Comparison of ENCODE assay signal across 8 mouse cellular contexts in the genomic region with DNA sequence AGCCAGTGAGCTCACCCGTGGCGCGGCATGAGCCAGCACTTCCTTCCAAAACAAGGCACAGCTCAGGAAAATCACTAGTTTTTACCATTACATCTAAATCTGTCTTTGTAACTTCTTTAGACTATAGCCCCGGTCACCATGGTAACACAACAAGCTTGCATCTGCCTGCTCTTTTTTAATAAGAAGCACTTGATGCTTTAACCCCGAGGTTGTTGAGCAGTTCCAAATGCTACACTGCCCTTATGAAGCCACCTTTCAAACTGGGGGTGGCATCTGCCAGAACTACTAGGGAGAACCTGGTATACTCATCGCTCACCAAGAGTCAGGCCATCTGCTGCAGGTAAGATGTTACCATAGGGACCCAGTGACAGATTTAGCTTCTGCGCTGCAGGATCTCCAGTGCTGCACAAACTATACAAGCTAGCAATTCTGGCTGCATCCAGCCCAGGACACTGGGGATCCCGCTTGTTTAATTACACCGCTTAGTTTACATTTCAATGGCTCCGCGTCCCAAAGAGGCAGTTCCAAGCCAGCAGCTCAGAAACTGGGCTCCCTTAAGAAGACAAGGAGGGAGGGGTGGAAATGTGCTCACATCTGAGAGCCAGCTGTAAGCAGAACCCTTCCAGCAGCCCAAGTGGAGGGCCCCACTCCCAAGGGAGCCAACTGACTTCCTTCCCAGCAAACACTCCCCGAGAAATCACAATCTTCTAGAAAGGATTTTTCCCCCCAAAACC.
A peak's percentile ranks its signal among the peaks of the same experiment; 100 is the strongest.
DNase-seq lines count a peak whose midpoint lies in the region; ATAC-seq and TF ChIP-seq lines count a peak whose summit lies in the region.

No protein-coding gene starts in this region.

- peak overlapping the region; percentile 38 for H3K4me3 ChIP-seq in forebrain, embryonic 12.5 days (replicated peaks)
- peak overlapping the region; percentile 2 for H3K4me3 ChIP-seq in heart, embryonic 16.5 days (ENCODE audit: low read length)
- peak overlapping the region; percentile 39 for H3K4me3 ChIP-seq in left cerebral cortex, adult 2 months
- H3K4me3 ChIP-seq in midbrain, embryonic 10.5 days = peak overlapping the region; percentile 51

- ATAC-seq in forebrain, embryonic 12.5 days (ENCODE audit: low FRiP score) = peak; percentile 83
- peak; percentile 75 for ATAC-seq in heart, embryonic 16.5 days (replicated peaks; ENCODE audit: extremely low read depth, insufficient read depth, low FRiP score)

- H3K9ac ChIP-seq in forebrain, embryonic 12.5 days = peak overlapping the region; percentile 51
- no peak overlapping the region for H3K9ac ChIP-seq in heart, embryonic 16.5 days (ENCODE audit: low read length)

- DNase-seq in urinary bladder, postnatal 4 days (ENCODE audit: low spot score in 2 of 2) = peak; percentile 36 to 60
- no peak for DNase-seq in urinary bladder, adult 18-20 months (ENCODE audit: low spot score in 2 of 2)
- peak; percentile 44 to 53 for DNase-seq in left cerebral cortex, adult 2 months (ENCODE audit: extremely low spot score in 1 of 2, low spot score in 2 of 2)
- DNase-seq in midbrain, embryonic 10.5 days (ENCODE audit: low spot score) = peak; percentile 60
- DNase-seq in spleen, postnatal 36 days (ENCODE audit: low spot score in 2 of 2) = no peak
- DNase-seq in thymus, postnatal 4 days = no peak

- H3K4me1 ChIP-seq in forebrain, embryonic 12.5 days = peaks cover 47% of the 10 kb centered on the region
- H3K4me1 ChIP-seq in heart, embryonic 16.5 days (ENCODE audit: control insufficient read depth, insufficient read depth, low read length) = no peaks in the 10 kb centered on the region
- H3K4me1 ChIP-seq in midbrain, embryonic 10.5 days = peaks cover 54% of the 10 kb centered on the region

- H3K27ac ChIP-seq in forebrain, embryonic 12.5 days = peak overlapping the region; percentile 94
- H3K27ac ChIP-seq in heart, embryonic 16.5 days (ENCODE audit: low read length) = peak overlapping the region; percentile 4
- peak overlapping the region; percentile 90 for H3K27ac ChIP-seq in left cerebral cortex, adult 2 months
- peak overlapping the region; percentile 90 for H3K27ac ChIP-seq in midbrain, embryonic 10.5 days (replicated peaks)

- no peaks in the 10 kb centered on the region for H3K9me3 ChIP-seq in forebrain, embryonic 12.5 days
- H3K9me3 ChIP-seq in heart, embryonic 16.5 days (replicated peaks; ENCODE audit: control insufficient read depth, low read length) = no peaks in the 10 kb centered on the region
- no peaks in the 10 kb centered on the region for H3K9me3 ChIP-seq in midbrain, embryonic 10.5 days (replicated peaks)

- WGBS in forebrain, embryonic 12.5 days = 4% methylated on average over 12 of the region's 12 CpGs
- WGBS in heart, embryonic 16.5 days = 28% methylated on average over 12 of the region's 12 CpGs
- WGBS in midbrain, embryonic 10.5 days = 6% methylated on average over 12 of the region's 12 CpGs

- H3K36me3 ChIP-seq in forebrain, embryonic 12.5 days (replicated peaks) = peaks cover 5% of the 10 kb centered on the region; the same call in 1 of the 2 replicates
- no peaks in the 10 kb centered on the region for H3K36me3 ChIP-seq in heart, embryonic 16.5 days (ENCODE audit: control insufficient read depth, insufficient read depth)
- no peaks in the 10 kb centered on the region for H3K36me3 ChIP-seq in midbrain, embryonic 10.5 days

- intact Hi-C loops in left cerebral cortex, adult 2 months (cut with DNase I) = loop anchor here (5.0 kb wide), 1 partner anchor 164 kb away; no protein-coding TSS in a partner anchor

- no peak for TF ChIP-seq CTCF in left cerebral cortex, adult 2 months (IDR thresholded peaks at IDR 0.05)

- H3K27me3 ChIP-seq in forebrain, embryonic 12.5 days = no peaks in the 10 kb centered on the region
- no peaks in the 10 kb centered on the region for H3K27me3 ChIP-seq in heart, embryonic 16.5 days (ENCODE audit: control insufficient read depth, insufficient read depth, low read length)
- no peaks in the 10 kb centered on the region for H3K27me3 ChIP-seq in midbrain, embryonic 10.5 days (ENCODE audit: low read depth, poor library complexity, severe bottlenecking)

- H3K4me2 ChIP-seq in forebrain, embryonic 12.5 days = peak overlapping the region; percentile 58
- H3K4me2 ChIP-seq in heart, embryonic 16.5 days (ENCODE audit: low read depth, low read length) = peak overlapping the region; percentile 28

Comparison
In these comparisons a context has a peak if more than half of its experiments do, and no peak if none do; other contexts are left out.
1. DNase-seq: peak in urinary bladder, postnatal 4 days (2 of 2), left cerebral cortex, adult 2 months (2 of 2) and midbrain, embryonic 10.5 days (single experiment); none in urinary bladder, adult 18-20 months (0 of 2), spleen, postnatal 36 days (0 of 2) and thymus, postnatal 4 days (single experiment).
2. H3K27ac ChIP-seq: peak in every context shown above with its lines; median percentile 94 in forebrain, embryonic 12.5 days; 90 in left cerebral cortex, adult 2 months; 90 in midbrain, embryonic 10.5 days; 4 in heart, embryonic 16.5 days.
3. Peak in every context shown above with its lines, with median percentiles within 50 percentile points of each other: H3K4me3 ChIP-seq.